Mouse (Mus musculus) ES-E14 (cell line): ENCODE measurements around the gene Trim69. TPM values are rescaled to one million over a fixed set of nuclear protein-coding genes. Genes with fewer than 3 reads are reported as not detected.

ENCODE experiments used
- DNase-seq: peaks from one replicate; pipeline ENCODE4 v3.0.0-alpha.2; 2013; ENCODE audit warnings: low read depth, low spot score
- H3K27ac ChIP-seq: 2 replicates; pipeline ENCODE4 v1.5.1; 2012; ENCODE audit warnings: low read depth, mild to moderate bottlenecking, low read length, moderate library complexity, mixed read lengths; ENCODE audit not compliant: poor library complexity, insufficient read depth, severe bottlenecking
- H3K36me3 ChIP-seq: 2 replicates; pipeline ENCODE4 v1.6.1; 2012; ENCODE audit warnings: mild to moderate bottlenecking, low read length, moderate library complexity, mixed read lengths; ENCODE audit not compliant: control insufficient read depth, poor library complexity, insufficient read depth, severe bottlenecking
- H3K4me1 ChIP-seq, 2 experiments: fragments of 150-350 bp in 1 of 2; sonication (generic) in 1 of 2; 2 replicates each; pipeline ENCODE4 v1.6.1; 2012; ENCODE audit warnings: low read length in 2 of 2, mild to moderate bottlenecking in 1 of 2, mixed read lengths in 1 of 2; ENCODE audit not compliant: control insufficient read depth in 2 of 2, insufficient read depth in 2 of 2, poor library complexity in 1 of 2
- H3K4me3 ChIP-seq, 2 experiments: fragments of 150-350 bp in 1 of 2; sonication (generic) in 1 of 2; 2 replicates each; pipeline ENCODE4 v1.5.1; 2012; ENCODE audit warnings: low read length in 2 of 2, low read depth in 1 of 2, mild to moderate bottlenecking in 1 of 2, mixed read lengths in 1 of 2; ENCODE audit not compliant: insufficient read depth in 1 of 2, poor library complexity in 1 of 2, severe bottlenecking in 1 of 2
- H3K9ac ChIP-seq: 2 replicates; pipeline ENCODE4 v1.6.1; 2012; ENCODE audit warnings: low read depth, mild to moderate bottlenecking, low read length, mixed read lengths; ENCODE audit not compliant: poor library complexity, insufficient read depth, severe bottlenecking
- H3K9me3 ChIP-seq: fragments of 150-350 bp; sonication (generic); 2 replicates; pipeline ENCODE4 v1.6.1; 2012; ENCODE audit warnings: low read depth, mild to moderate bottlenecking, low read length; ENCODE audit not compliant: control insufficient read depth, insufficient read depth
- CHD2 ChIP-seq: IDR thresholded peaks from 2 replicates; pipeline ENCODE4 v1.6.1; 2014; ENCODE audit warnings: mild to moderate bottlenecking, low read depth, low read length, inconsistent platforms
- HCFC1 ChIP-seq: IDR thresholded peaks from 2 replicates; pipeline ENCODE4 v1.6.1; 2012; ENCODE audit warnings: low read length, inconsistent platforms, borderline replicate concordance; ENCODE audit not compliant: insufficient read depth
- MAFK ChIP-seq: IDR thresholded peaks from 2 replicates; pipeline ENCODE4 v1.6.1; 2014; ENCODE audit warnings: mild to moderate bottlenecking, low read depth, low read length, inconsistent platforms; ENCODE audit not compliant: insufficient read depth
- ZC3H11A ChIP-seq: IDR thresholded peaks from 2 replicates; pipeline ENCODE4 v1.6.1; 2012; ENCODE audit warnings: low read depth, mild to moderate bottlenecking, inconsistent platforms, low read length, borderline replicate concordance
- ZNF384 ChIP-seq: IDR thresholded peaks from 2 replicates; pipeline ENCODE4 v1.6.1; 2012; ENCODE audit warnings: low read depth, low read length, inconsistent platforms
- in situ Hi-C, 2 experiments: fragments of 600-800 bp; cut with MboI; formaldehyde crosslinking; loops; one replicate each; pipeline ENCODE4 v1.15.1; 2025; ENCODE audit warnings: low sequenced_read_pairs in 2 of 2, inconsistent platforms in 1 of 2; ENCODE audit not compliant: unreplicated experiment in 2 of 2
- total RNA-seq: library from RNA; depleted of rRNA; stranded (reverse); fragments of 300-350 nt; gene quantifications from 2 replicates; pipeline ENCODE4 v1.2.3, GENCODE M21; 2012

The Trim69 gene
- total RNA-seq, 1 experiment, result not detected

DNA sequence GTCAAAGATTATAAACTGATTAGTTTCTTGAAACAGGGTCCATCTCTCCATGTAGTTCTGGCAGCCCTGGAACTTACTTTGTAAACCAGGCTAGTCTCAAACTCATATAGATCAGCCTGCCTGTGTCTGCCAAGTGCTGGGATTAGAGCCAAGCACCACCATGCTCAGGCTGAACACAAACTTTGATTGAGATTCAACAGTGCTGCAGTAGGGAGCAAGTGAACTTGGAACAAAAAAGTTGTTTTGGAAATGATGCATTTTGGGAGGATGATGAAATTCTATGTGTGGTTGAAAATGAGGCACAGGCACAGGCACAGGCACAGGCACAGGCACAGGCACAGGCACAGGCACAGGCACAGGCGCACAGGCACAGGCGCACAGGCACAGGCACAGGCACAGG, 11.7 kb downstream of the Trim69 start:
- H3K36me3 ChIP-seq, result no peaks in the 10 kb centered on the region
- in situ Hi-C loops, result no loop called here
- H3K4me1 ChIP-seq, result no peaks in the 10 kb centered on the region
- no peak for DNase-seq
- TF ChIP-seq HCFC1 (no peak), ZNF384 (no peak), CHD2 (no peak), MAFK (no peak), ZC3H11A (no peak)
- H3K9ac ChIP-seq, result no peak overlapping the region
- H3K9me3 ChIP-seq, result no peaks in the 10 kb centered on the region
- H3K4me3 ChIP-seq, result no peak overlapping the region
- H3K27ac ChIP-seq, result no peak overlapping the region

DNA sequence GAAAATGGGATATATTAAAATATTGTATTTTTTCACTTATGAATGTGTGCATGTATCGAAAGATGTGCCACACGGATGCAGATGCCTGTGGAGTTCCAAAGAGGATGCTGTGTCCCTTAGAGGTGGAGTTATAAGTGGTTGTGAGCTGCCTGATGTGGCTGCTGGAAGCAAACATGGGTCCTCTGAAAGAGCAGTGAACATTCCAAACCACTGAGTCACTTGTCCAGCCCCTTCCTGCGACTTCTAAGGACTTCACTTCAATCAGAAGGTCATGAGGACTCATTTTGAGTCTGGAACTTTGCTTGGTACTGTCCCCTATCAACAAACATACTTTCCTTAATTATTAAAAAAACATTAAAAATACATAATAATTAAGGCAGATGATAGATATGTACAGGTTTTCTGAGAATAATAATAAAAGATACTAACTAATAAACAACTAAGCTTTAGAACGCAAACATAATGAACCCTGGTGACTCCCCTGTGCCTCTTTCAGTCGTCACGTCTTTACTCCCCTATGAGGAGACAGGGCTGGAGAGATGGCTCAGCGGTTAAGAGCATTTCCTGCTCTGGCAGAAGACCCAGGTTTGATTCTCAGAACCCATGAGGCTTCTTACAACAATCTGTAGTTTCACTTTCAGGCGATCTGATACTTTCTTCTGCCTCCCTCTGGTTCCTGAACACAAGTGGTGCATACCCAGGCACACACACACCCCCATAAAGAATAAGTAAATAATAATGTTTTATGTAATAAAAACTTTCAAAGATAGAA, 19.7 kb downstream of the Trim69 start:
- Histone ChIP-seq H3K9ac (no peak overlapping the region), H3K4me3 (no peak overlapping the region), H3K4me1 (no peaks in the 10 kb centered on the region), H3K9me3 (no peaks in the 10 kb centered on the region), H3K36me3 (no peaks in the 10 kb centered on the region), H3K27ac (no peak overlapping the region)
- DNase-seq, result no peak
- TF ChIP-seq ZC3H11A, result no peak
- no peak for TF ChIP-seq ZNF384
- TF ChIP-seq CHD2, result no peak
- TF ChIP-seq MAFK, result no peak
- no peak for TF ChIP-seq HCFC1
- in situ Hi-C loops, result no loop called here

DNA sequence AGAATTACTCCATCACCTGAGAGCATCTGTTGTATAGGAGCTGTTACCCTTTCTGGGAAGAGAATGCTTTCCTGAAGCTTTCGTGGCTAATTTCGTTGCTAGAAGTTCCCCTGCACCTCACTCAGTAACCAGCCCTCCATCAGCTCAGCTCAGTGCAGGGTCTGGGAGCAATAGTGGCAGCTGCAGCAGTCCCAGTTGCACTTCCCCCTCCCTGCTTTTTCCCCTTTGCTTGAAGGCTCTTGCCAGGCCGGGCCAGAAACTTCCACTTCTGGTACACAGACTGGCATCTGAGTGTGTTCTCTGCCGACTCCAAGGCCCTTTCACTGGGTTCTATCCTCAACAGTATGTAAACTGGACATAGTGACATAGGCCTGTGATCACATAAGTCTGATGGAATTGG, 24.6 kb downstream of the Trim69 start:
- Histone ChIP-seq H3K36me3 (no peaks in the 10 kb centered on the region), H3K4me3 (no peak overlapping the region), H3K27ac (no peak overlapping the region), H3K9me3 (no peaks in the 10 kb centered on the region), H3K4me1 (peaks cover 0 to 3% of the 10 kb centered on the region in 2 experiments; a peak in 1 of 4 replicates), H3K9ac (no peak overlapping the region)
- DNase-seq, result no peak
- TF ChIP-seq ZNF384, result no peak
- TF ChIP-seq MAFK, result no peak
- no peak for TF ChIP-seq ZC3H11A
- no peak for TF ChIP-seq HCFC1
- in situ Hi-C loops, result no loop called here

DNA sequence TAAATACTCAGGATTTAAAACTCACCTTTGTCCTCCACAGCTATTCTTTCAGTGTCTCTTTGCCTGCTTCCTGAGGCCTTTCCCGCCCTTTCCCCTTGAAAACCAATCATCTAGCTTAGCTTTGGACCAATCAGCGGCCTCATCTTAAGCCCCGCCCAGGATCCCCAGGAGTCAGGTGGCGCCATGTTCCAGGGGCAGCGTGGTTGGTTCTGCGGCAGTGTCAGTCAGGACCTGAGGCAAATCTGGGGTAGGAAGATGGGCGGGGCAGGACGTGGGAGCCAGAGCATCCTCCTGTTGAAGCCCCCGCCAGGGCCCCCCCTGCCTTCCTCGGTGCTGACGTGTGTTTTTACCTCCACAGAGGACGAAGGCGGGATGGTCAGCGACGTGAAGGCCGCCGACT, 25.6 kb downstream of the Trim69 start, which contains the start of the genes Patl2 and Terb2:
Patl2 (minus strand) TSS at position 84 of the 400 bp plus-strand sequence.
Terb2 (plus strand) TSS at position 167 of the 400 bp plus-strand sequence.
- H3K9ac ChIP-seq, result peak within 1 kb of the TSS; percentile 18; the same call in 1 of the 2 replicates
- TF ChIP-seq ZC3H11A (no peak), CHD2 (peak; percentile 49; the same call in 1 of the 2 replicates)
- peaks cover 0 to 3% of the 10 kb centered on the region in 2 experiments; a peak in 1 of 4 replicates for H3K4me1 ChIP-seq
- in situ Hi-C loops, result no loop called here
- peak; percentile 63 for DNase-seq
- H3K4me3 ChIP-seq, result peak within 1 kb of the TSS; percentile 53 to 69
- no peak within 1 kb of the TSS for H3K27ac ChIP-seq
- no peaks in the 10 kb centered on the region for H3K9me3 ChIP-seq
- H3K36me3 ChIP-seq, result no peaks in the 10 kb centered on the region

DNA sequence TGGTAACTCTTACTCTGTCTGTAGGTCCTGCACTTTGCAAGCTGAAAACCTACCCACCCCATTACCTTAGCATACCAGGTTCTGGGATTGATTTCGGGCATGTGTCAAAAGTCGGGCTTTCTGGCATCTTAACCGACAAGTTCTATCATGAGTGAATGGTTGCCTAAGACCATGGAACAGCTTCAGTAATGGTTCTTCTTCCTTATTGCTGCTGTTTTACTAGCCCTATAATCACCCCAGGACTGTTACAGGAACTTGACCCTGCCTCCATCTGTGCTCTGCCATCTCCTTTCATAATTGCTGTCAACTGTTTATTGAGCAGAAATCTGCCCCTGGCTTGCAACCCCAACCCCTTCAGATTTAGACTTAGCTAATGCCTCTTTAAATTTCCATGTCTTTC, 26.3 kb downstream of the Trim69 start:
- no peak for DNase-seq
- Histone ChIP-seq H3K4me3 (peak overlapping the region; percentile 53 to 69; a peak in 3 of 4 replicates), H3K9me3 (no peaks in the 10 kb centered on the region), H3K9ac (no peak overlapping the region), H3K27ac (no peak overlapping the region), H3K36me3 (no peaks in the 10 kb centered on the region), H3K4me1 (peaks cover 0 to 3% of the 10 kb centered on the region in 2 experiments; a peak in 1 of 4 replicates)
- in situ Hi-C loops, result no loop called here
- TF ChIP-seq HCFC1, result no peak
